Mouse (Mus musculus) urinary bladder, postnatal 0 days (tissue): ENCODE measurements around the gene Eva1a. TPM values are rescaled to one million over a fixed set of nuclear protein-coding genes. Genes with fewer than 3 reads are reported as not detected.

ENCODE experiments used
- polyA plus RNA-seq: library from polyadenylated mRNA; unstranded; fragments of >200 nt; fragmentation: Nextera tagmentation; extraction: Ambion mirVana; gene quantifications from 2 replicates; pipeline ENCODE4 v1.2.1, GENCODE M21; 2015

Gene Eva1a
- polyA plus RNA-seq, result 22.7 TPM in 2 replicates

DNA sequence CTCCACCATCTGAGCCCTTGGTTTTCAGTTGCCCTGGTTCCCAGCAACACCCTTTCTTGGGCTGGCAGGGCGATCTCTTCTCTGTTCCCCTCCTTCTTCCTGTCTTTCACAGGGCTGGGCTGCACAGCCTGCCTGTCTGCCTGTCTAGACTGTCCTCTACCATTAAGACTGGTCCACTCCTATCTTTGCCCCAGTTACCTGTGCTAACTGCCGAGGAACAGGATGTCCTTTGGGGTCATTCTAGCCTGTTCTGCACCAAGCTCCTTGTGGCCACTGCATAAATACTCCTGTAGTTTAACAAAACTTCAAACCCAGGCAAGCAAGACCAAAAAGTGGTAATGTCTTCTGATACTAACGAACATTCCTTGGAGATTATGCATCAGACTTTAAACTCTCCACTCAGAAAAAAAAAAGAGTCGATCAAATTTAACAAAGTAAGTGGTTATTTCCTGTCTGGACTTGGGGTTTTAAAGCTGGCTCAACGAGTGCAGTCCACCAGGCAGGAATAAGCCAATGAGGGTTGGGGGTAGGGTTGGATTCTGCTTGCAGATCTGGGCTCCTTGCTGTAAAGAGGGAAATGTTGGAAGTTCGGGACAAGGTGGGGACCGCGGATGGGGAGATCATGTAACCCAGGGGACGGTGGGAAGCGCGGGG lies at the start of gene Eva1a:
Gene Eva1a, plus strand, starts transcription at position 210 of the 654 bp plus-strand sequence.

Other genes with a start within 250 kb of the Eva1a start
- gene Gcfc2, start 117.4 kb upstream of the Eva1a start, polyA plus RNA-seq, result 3.4 and 3.7 TPM in 2 replicates
- 24.4 and 26.1 TPM in 2 replicates for gene Mrpl19, start 75.1 kb upstream of the Eva1a start, polyA plus RNA-seq